In genomic region chr11:88067586-88068410, GRCm38 (mm10) we compare ENCODE assay signal across 1 mouse cellular context.
TF ChIP-seq lines count a peak whose summit lies in the region.

Gene Vezf1 (plus strand): TSS chr11:88068279.

TF ChIP-seq in CH12.LX, 34 proteins besides CTCF, POLR2A, EP300 and RAD21 (continued from another document):
- TF ChIP-seq KAT2A (IDR thresholded peaks at IDR 0.05; ENCODE audit: insufficient replicate concordance, low read length) (no peak), SIN3A (IDR thresholded peaks at IDR 0.05; ENCODE audit: low read length) (peak; percentile 58), MEF2A (IDR thresholded peaks at IDR 0.05; ENCODE audit: borderline replicate concordance, low read depth, low read length) (0 out of 2 replicates have a peak, but pooled peaks have one; percentile 4)
